Mouse (Mus musculus) liver, postnatal 0 days (tissue): Measurements from ENCODE around the gene Mcur1. TPM values are rescaled to one million over a fixed set of nuclear protein-coding genes. Genes with fewer than 3 reads are reported as not detected.

Experiments
- ATAC-seq: fragments of 200-750 bp; cut with Nextera tagmentation; 2 replicates; pipeline ENCODE4 v1.8.0; 2017; ENCODE audit warnings: mild to moderate bottlenecking, moderate library complexity
- DNase-seq: peaks from one replicate; pipeline ENCODE4 v3.0.0-alpha.2; 2016
- H3K27ac ChIP-seq: fragments of 300-500 bp; sonication (generic); 2 replicates; pipeline ENCODE4 v1.5.1; 2014; ENCODE audit warnings: antibody characterized with exemption, moderate library complexity, mild to moderate bottlenecking, low read depth
- H3K27me3 ChIP-seq: fragments of 300-500 bp; sonication (generic); 2 replicates; pipeline ENCODE4 v1.6.1; 2014; ENCODE audit warnings: low read length, control low read depth, mixed read lengths; ENCODE audit not compliant: insufficient read depth
- H3K36me3 ChIP-seq: fragments of 300-500 bp; sonication (generic); replicated peaks from 2 replicates; pipeline ENCODE4 v1.6.1; 2014; ENCODE audit warnings: mild to moderate bottlenecking, control low read depth, low read length, moderate library complexity, mixed read lengths; ENCODE audit not compliant: insufficient read depth
- H3K4me1 ChIP-seq: fragments of 300-500 bp; sonication (generic); 2 replicates; pipeline ENCODE4 v1.6.1; 2014; ENCODE audit warnings: antibody characterized with exemption, mild to moderate bottlenecking, control low read depth; ENCODE audit not compliant: insufficient read depth
- H3K4me2 ChIP-seq: fragments of 300-500 bp; sonication (generic); 2 replicates; pipeline ENCODE4 v1.6.1; 2014; ENCODE audit warnings: low read depth, mild to moderate bottlenecking, low read length, moderate library complexity, mixed read lengths
- H3K4me3 ChIP-seq: fragments of 300-500 bp; sonication (generic); 2 replicates; pipeline ENCODE4 v1.5.1; 2014; ENCODE audit warnings: low read depth, low read length
- H3K9ac ChIP-seq: fragments of 300-500 bp; sonication (generic); replicated peaks from 2 replicates; pipeline ENCODE4 v1.6.1; 2014; ENCODE audit warnings: mild to moderate bottlenecking, moderate library complexity
- H3K9me3 ChIP-seq: fragments of 300-500 bp; sonication (generic); 2 replicates; pipeline ENCODE4 v1.6.1; 2016; ENCODE audit warnings: mild to moderate bottlenecking, control low read depth, low read length, mixed read lengths
- CTCF ChIP-seq: sonication (generic); IDR thresholded peaks from 2 replicates; pipeline ENCODE4 v1.5.1; 2016; ENCODE audit warnings: antibody characterized with exemption, low read depth
- EP300 ChIP-seq: IDR thresholded peaks from 2 replicates; pipeline ENCODE4 v1.6.1; 2016; ENCODE audit warnings: antibody characterized with exemption, low read depth, mild to moderate bottlenecking
- WGBS: fragments of 180-500 bp; shearing (Covaris S2); extraction: QIAGEN DNeasy Blood & Tissue Kit; methylation state at CpG from one replicate; pipeline ENCODE4 v1.1.7; 2014; ENCODE audit not compliant: insufficient replicate concordance; 5-methylcytosine and 5-hydroxymethylcytosine counted together
- polyA plus RNA-seq: library from polyadenylated mRNA; unstranded; fragments of >200 nt; fragmentation: Nextera tagmentation; extraction: Ambion mirVana; gene quantifications from 2 replicates; pipeline ENCODE4 v1.2.1, GENCODE M21; 2015

Mcur1 gene
- polyA plus RNA-seq, 1 experiment from 2014 or later = 8.8 TPM

DNA sequence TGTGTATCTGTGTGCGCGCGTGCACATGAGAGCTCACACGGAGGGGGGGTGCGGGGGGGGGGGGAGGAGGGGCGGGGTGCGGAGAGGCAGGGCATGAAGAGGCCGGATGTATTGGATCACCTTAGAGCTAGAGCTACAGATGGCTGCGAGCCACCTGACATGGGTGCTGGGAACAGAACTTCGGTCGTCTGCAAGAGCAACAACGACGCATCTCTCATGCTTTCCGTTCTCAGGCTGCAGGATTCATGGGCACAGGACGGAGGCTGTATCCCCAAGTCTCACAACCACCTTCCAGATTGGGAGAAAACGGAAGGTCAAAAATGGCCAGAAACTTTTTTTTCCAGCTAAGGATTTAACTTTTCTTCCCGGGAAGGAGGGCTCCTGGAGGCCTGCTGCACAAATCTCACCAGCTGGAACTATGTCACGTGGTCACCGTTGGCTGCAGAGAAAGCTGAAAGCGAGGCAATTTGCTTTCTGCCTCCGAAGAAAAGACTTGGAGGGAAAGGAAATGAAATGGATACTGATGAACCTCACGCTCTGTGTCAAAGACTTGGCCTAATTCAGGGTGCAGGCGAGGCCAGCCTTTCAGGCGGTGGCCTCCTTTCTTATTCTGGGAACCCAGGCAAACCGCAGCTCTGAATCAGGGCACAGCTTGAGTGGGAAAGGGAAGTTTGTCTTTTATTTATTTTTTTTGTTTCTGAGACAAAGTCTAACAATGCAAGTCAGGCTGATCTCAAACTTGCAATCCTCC is 7.3 kb upstream of the Mcur1 start:
- no peaks in the 10 kb centered on the region for H3K36me3 ChIP-seq
- H3K4me2 ChIP-seq = no peak overlapping the region
- TF ChIP-seq EP300 = no peak
- TF ChIP-seq CTCF = no peak
- 72% methylated on average over 25 of the region's 25 CpGs for WGBS
- ATAC-seq (no peak), DNase-seq (no peak)
- H3K9me3 ChIP-seq = no peaks in the 10 kb centered on the region
- no peaks in the 10 kb centered on the region for H3K4me1 ChIP-seq
- no peak overlapping the region for H3K4me3 ChIP-seq
- H3K9ac ChIP-seq = no peak overlapping the region
- no peak overlapping the region for H3K27ac ChIP-seq
- no peaks in the 10 kb centered on the region for H3K27me3 ChIP-seq

DNA sequence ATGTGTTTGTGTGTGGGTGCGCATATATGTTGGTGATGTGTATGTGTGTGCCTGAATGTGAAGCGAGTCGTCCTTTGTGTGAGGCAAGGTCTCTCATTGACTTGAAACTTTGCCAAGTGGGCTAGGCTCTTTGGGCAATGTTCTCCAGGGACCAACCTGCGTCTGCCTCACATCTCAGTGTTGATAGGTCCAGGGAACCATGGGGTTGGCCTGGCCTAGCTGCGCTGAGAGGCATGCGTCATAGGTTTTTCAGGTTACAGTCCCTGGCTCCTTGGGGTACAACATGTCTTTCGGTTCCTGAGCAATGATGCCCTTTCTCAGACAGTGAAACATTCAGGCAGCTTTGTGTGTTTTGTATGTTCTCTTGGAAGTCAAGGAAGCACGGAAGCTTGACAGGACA is 6.2 kb upstream of the Mcur1 start:
- no peak overlapping the region for H3K4me2 ChIP-seq
- no peak overlapping the region for H3K27ac ChIP-seq
- DNase-seq (no peak), ATAC-seq (no peak)
- no peak overlapping the region for H3K9ac ChIP-seq
- TF ChIP-seq EP300 (no peak), CTCF (no peak)
- no peaks in the 10 kb centered on the region for H3K9me3 ChIP-seq
- H3K4me1 ChIP-seq = 0 out of 2 replicates have a peak, but pooled peaks cover 3% of the 10 kb centered on the region
- WGBS = 87% methylated on average over 8 of the region's 8 CpGs
- no peaks in the 10 kb centered on the region for H3K36me3 ChIP-seq
- no peaks in the 10 kb centered on the region for H3K27me3 ChIP-seq
- H3K4me3 ChIP-seq = no peak overlapping the region

DNA sequence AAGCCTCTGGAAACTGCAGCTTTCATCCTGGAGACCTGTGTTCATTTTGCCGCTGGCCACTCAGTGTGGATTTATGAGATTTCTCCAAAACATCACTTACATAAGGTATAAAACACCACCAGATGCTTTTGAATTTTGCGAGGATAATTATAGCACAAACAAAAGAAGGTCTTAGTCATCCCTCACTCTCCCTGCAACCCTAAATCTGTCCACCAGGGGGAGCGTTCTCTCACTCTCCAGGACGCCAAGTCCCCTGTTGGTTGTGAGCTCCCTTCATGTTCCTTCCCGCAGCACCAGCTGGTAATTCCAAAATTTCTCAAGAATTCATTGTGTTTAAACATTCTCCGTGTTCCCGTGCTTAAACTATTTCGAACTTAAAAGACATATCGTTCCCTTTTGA is 5.4 kb upstream of the Mcur1 start:
- peak; percentile 94 for TF ChIP-seq CTCF
- TF ChIP-seq EP300 = no peak
- H3K4me2 ChIP-seq = no peak overlapping the region
- H3K27me3 ChIP-seq = no peaks in the 10 kb centered on the region
- no peaks in the 10 kb centered on the region for H3K36me3 ChIP-seq
- H3K4me3 ChIP-seq = no peak overlapping the region
- ATAC-seq (no peak), DNase-seq (peak; percentile 85)
- no peak overlapping the region for H3K27ac ChIP-seq
- 15% methylated on average over 9 of the region's 9 CpGs for WGBS
- 0 out of 2 replicates have a peak, but pooled peaks cover 3% of the 10 kb centered on the region for H3K4me1 ChIP-seq
- no peak overlapping the region for H3K9ac ChIP-seq
- no peaks in the 10 kb centered on the region for H3K9me3 ChIP-seq

DNA sequence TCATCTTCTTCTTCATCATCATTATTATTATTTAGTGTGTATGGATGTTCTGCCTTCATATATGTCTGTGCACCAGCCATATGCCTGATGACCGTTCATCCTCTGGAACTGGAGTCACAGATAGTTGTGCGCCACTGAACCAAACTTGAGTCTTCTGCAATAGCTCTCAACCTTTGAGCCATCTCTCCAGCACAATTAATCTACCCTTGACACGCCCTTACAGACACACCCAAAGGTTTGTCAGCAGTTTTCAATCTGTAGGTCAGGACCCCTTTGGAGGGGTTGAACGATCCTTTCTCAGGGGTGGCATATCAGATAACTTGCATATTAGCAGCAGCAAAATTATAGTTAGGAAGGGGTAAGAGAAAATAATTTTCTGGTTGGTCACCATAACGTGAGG is 4.7 kb upstream of the Mcur1 start:
- Histone ChIP-seq H3K9me3 (no peaks in the 10 kb centered on the region), H3K9ac (no peak overlapping the region), H3K4me2 (no peak overlapping the region), H3K27me3 (no peaks in the 10 kb centered on the region), H3K4me3 (no peak overlapping the region), H3K27ac (no peak overlapping the region), H3K4me1 (0 out of 2 replicates have a peak, but pooled peaks cover 3% of the 10 kb centered on the region), H3K36me3 (no peaks in the 10 kb centered on the region)
- ATAC-seq (no peak), DNase-seq (no peak)
- WGBS = 63% methylated on average over 5 of the region's 5 CpGs
- no peak for TF ChIP-seq CTCF
- no peak for TF ChIP-seq EP300

DNA sequence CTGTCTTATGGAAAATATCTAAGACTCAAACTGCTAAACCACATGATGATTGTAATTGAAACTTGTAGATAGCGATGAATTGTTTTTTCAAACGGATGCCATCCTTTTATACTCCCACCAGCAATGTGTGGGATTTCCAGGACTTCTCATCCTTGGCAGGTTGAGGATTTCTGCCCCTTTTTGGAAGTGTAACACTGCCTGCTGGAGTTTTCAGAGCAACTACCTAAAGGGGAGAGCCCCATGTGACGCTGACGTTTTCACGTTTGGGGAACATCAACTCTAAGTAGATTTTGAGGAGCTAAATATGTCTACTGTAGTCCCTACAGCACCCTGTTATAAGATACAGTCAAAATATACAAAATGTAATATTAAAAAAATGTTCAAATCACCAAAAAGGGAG is 2.7 kb upstream of the Mcur1 start:
- H3K4me3 ChIP-seq = no peak overlapping the region
- no peak overlapping the region for H3K27ac ChIP-seq
- DNase-seq (no peak), ATAC-seq (no peak)
- no peak for TF ChIP-seq CTCF
- TF ChIP-seq EP300 = no peak
- no peak overlapping the region for H3K4me2 ChIP-seq
- H3K27me3 ChIP-seq = no peaks in the 10 kb centered on the region
- H3K9me3 ChIP-seq = no peaks in the 10 kb centered on the region
- peaks cover 14% of the 10 kb centered on the region for H3K4me1 ChIP-seq
- H3K36me3 ChIP-seq = no peaks in the 10 kb centered on the region
- 83% methylated on average over 5 of the region's 5 CpGs for WGBS
- no peak overlapping the region for H3K9ac ChIP-seq

DNA sequence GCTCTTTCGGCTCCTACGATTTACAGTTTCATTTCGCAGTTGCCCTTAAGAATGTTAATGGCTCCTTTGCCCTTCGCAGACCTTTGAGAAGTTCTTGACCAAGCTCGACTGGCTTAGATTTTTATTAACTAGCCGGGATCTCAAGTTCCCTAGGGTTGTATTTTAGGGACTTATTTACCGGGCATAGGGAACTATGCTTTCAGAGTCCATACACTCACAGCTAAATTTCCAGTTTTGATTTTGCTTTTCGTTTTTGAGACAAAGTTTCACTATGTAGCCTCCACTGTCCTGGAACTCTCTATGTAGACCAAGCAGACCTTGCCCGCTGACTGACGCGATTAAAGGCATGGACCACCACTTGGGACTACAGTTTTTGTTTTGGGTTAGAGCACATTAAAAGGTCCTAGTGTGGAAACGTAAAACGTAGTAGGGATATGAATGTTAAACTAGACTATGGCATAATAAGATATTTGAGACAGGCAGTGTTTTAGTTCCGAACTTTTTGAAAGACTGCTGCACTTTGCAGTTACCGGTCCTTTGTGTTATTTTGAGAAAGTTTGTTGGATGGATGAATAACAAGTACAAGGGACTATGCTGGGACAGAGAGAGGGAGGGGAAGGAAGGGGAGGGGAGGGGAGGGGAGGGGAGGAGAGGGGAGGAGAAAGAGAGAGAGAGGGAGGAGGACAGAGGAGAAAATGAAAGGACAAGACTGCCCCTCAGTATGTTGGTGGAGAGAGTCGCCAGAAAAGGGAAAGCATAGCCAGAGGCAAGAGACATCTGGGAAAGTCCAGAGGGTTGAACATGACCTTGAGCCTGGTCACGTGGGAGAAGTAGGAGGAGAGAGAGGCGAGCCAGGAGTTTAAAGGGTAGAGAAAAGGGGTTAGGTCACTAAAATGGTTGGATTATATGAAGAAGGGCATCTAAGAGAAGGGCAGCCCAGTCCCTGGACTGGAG is 744 bp upstream of the Mcur1 start:
- Histone ChIP-seq H3K27ac (peak overlapping the region; percentile 93), H3K9ac (peak overlapping the region; percentile 74), H3K4me3 (peak overlapping the region; percentile 72), H3K4me1 (peaks cover 14% of the 10 kb centered on the region), H3K36me3 (no peaks in the 10 kb centered on the region), H3K27me3 (no peaks in the 10 kb centered on the region), H3K4me2 (peak overlapping the region; percentile 99), H3K9me3 (no peaks in the 10 kb centered on the region)
- WGBS = 5% methylated on average over 18 of the region's 18 CpGs
- no peak for ATAC-seq
- DNase-seq = peak; percentile 53
- TF ChIP-seq EP300 (no peak), CTCF (no peak)
